Mouse (Mus musculus) layer of hippocampus, adult 6 months (tissue): ENCODE data around the gene Olfr453. TPM values are rescaled to one million over a fixed set of nuclear protein-coding genes. Genes with fewer than 3 reads are reported as not detected.

Experiments
- long read RNA-seq, 2 experiments: library from polyadenylated mRNA; unstranded; transcript quantifications; one replicate each; pipeline ENCODE4 v2.0.0; 2019 to 2020
- polyA plus RNA-seq: library from polyadenylated mRNA; unstranded; fragments of <200 nt; fragmentation: Nextera tagmentation; gene quantifications from 2 replicates; pipeline ENCODE4 v1.2.3, GENCODE M21; 2021

The Olfr453 gene
- polyA plus RNA-seq, result not detected in 2 replicates
- long read RNA-seq, experiment 1, result 0 reads
- long read RNA-seq, experiment 2, result 0 reads

DNA sequence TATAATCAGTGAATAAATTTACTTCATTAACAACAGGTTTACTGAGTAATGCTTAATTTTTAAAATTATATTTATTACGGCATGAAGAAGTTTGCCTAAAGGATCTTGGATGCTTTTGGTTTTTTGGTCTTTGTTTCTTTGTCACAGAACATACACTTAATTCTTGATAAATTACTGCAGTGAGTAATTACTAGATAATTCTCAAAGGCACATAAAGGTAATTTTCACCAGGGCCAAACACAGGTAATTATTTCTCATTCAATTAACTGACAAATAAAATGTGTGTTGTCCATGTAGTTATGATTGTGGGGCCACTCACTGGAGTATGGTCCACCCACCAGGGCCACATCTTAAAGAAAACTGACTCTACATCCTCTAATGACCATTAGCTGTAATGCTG is at the start of gene Olfr453:
Olfr453 (plus strand) TSS at position 301 of the 400 bp plus-strand sequence.

DNA sequence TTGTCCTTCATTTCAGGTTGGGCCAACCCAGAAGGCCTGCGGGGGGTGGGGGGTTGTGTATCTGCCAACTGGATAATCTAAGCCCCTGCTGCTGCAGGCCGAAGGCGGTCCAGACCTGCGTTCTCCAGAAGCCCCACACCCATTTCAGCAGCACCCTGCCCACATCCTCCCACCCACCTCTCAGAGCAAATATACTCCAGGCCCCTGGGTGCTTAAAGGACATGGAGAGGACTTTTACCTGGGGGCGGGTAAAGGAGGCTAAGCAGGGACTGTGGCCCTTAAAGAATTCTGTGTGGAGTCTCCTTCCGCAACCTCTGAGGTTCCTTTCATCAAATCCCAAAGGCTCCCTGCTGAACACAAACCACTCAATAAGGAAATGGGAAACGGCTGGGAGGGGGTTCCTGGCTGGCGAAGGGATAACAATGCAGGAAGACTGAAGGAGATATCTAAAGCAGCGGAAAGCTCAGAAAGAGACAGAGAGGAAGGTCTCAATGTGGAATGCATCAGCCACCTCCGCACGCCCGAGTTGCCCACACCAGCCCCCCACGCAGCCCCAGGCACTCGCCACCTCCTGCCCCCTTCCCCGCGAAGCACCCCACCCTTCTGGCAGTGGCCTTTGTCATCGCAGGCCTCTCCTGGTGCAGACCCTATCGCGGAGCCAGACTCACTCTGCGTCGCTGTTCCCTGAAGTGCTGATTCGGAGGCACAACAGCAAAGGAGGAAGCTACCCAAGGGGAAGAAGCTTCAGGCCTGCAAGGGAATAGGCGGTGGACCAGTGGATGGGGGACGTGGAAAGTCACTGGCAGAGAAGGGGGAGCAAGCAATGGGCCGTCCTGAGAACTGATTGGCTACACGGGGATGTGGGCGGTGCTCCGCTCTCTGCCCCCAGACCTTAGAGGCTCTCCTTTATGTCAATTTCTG is 29.6 kb upstream of the Olfr453 start, which contains the start of gene Tcaf1:
Tcaf1 (minus strand) TSS at position 798 of the 921 bp plus-strand sequence.

DNA sequence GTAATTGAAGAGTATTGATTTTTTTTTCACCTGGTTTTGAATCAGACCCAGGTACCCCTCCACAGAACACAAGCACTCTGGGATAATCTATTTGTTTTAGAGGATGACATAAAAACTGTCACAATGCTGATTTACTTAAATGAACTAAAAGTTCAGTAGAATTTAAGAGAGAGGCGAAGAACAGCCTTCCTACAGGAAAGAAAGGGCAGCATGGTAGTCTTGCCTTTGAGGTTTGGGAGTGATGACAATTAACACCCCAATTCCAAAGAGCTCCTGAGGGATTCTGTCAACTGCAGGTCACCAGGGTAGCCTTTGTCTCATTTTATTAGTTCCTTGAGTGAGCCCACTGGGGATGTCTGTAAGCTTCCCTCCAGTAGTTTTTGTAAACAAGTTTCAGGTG is 16.9 kb downstream of the Olfr453 start, which contains the start of gene Olfr38:
Olfr38 (plus strand) TSS at position 301 of the 400 bp plus-strand sequence.

DNA sequence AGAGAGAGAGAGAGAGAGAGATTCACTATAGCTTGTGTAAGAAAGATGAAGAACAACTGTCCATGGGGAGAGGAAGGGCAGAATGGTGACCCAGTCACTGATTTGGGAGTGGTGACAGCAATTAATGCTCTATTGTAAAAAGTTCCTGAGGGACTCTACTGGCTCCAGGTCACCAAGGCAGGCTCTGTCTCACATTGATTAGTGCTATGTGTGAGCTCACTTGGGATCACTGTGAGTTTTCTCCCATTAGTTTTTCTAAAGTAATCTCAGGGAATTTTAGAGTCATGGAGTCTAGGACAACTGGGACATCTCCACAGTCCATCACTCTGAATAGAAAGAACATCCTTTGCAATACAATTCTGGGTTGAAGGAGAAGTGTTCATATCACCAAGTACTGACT is 45.6 kb downstream of the Olfr453 start, which contains the start of gene Olfr452:
Olfr452 (plus strand) TSS at position 301 of the 400 bp plus-strand sequence.

Other genes starting within 250 kb of the Olfr453 start
- not detected in 2 replicates for gene Olfr455, start 191.8 kb upstream of the Olfr453 start, polyA plus RNA-seq
- not detected in 2 replicates for gene Tcaf3, start 141.7 kb upstream of the Olfr453 start, polyA plus RNA-seq
- 0.15 and 0.16 TPM in 2 replicates for gene Tcaf2, start 94.1 kb upstream of the Olfr453 start, polyA plus RNA-seq
- 76.4 and 77.9 TPM in 2 replicates for gene Tcaf1, start 29.3 kb upstream of the Olfr453 start, polyA plus RNA-seq
- gene Olfr38, start 17.0 kb downstream of the Olfr453 start, polyA plus RNA-seq, result not detected in 2 replicates
- not detected in 2 replicates for gene Olfr452, start 45.7 kb downstream of the Olfr453 start, polyA plus RNA-seq
- gene Olfr450, start 72.6 kb downstream of the Olfr453 start, polyA plus RNA-seq, result not detected in 2 replicates
- gene Olfr449, start 95.0 kb downstream of the Olfr453 start, polyA plus RNA-seq, result not detected in 2 replicates
- gene Olfr448, start 151.1 kb downstream of the Olfr453 start, polyA plus RNA-seq, result not detected in 2 replicates
- not detected in 2 replicates for gene Olfr447, start 169.5 kb downstream of the Olfr453 start, polyA plus RNA-seq
- not detected in 2 replicates for gene Olfr446, start 182.0 kb downstream of the Olfr453 start, polyA plus RNA-seq
- not detected in 2 replicates for gene Olfr444, start 209.7 kb downstream of the Olfr453 start, polyA plus RNA-seq